Mouse (Mus musculus): ENCODE measurements around the gene Ptprm. TPM values are rescaled to one million over a fixed set of nuclear protein-coding genes. Genes with fewer than 3 reads are reported as not detected.
A peak's percentile ranks its signal among the peaks of the same experiment; 100 is the strongest.

Gene Ptprm
- polyA plus RNA-seq, 1 experiment from 2014 or later, result 17.6 TPM

GRCm38 (mm10) chr17:67359578-67359977 is 5.3 kb upstream of the Ptprm start:
- WGBS, result 91% methylated on average over 5 of the region's 5 CpGs
- no peak for ATAC-seq (ENCODE audit: insufficient number of reproducible peaks, low FRiP score, low TSS enrichment, low read depth)
- peaks cover 6% of the 10 kb centered on the region; the same call in 1 of the 2 replicates for H3K27me3 ChIP-seq

GRCm38 (mm10) chr17:67358541-67358940 is 4.3 kb upstream of the Ptprm start:
- no peaks in the 10 kb centered on the region for H3K9me3 ChIP-seq (replicated peaks)
- peaks cover 4% of the 10 kb centered on the region; the same call in 1 of the 2 replicates for H3K27me3 ChIP-seq
- H3K4me3 ChIP-seq (replicated peaks), result no peak overlapping the region
- H3K36me3 ChIP-seq, result no peaks in the 10 kb centered on the region
- no peak overlapping the region for H3K9ac ChIP-seq
- WGBS, result 76% methylated on average over 7 of the region's 7 CpGs
- H3K4me2 ChIP-seq (replicated peaks), result no peak overlapping the region
- H3K27ac ChIP-seq (replicated peaks), result no peak overlapping the region
- no peak for ATAC-seq (ENCODE audit: insufficient number of reproducible peaks, low FRiP score, low TSS enrichment, low read depth)
- peaks cover 6% of the 10 kb centered on the region; the same call in 1 of the 2 replicates for H3K4me1 ChIP-seq

More at GRCm38 (mm10) chr17:67359578-67359977, 5.3 kb upstream of the Ptprm start:
- Histone ChIP-seq H3K36me3 (no peaks in the 10 kb centered on the region), H3K27ac (replicated peaks) (no peak overlapping the region), H3K4me2 (replicated peaks) (no peak overlapping the region), H3K9me3 (replicated peaks) (no peaks in the 10 kb centered on the region), H3K4me3 (replicated peaks) (no peak overlapping the region), H3K9ac (no peak overlapping the region), H3K4me1 (peaks cover 6% of the 10 kb centered on the region; the same call in 1 of the 2 replicates)

GRCm38 (mm10) chr17:67357191-67357590 is 2.9 kb upstream of the Ptprm start:
- Histone ChIP-seq H3K36me3 (no peaks in the 10 kb centered on the region), H3K27ac (replicated peaks) (no peak overlapping the region), H3K9me3 (replicated peaks) (no peaks in the 10 kb centered on the region), H3K27me3 (peaks cover 4% of the 10 kb centered on the region; the same call in 1 of the 2 replicates), H3K4me2 (replicated peaks) (no peak overlapping the region), H3K9ac (no peak overlapping the region), H3K4me1 (peaks cover 6% of the 10 kb centered on the region; the same call in 1 of the 2 replicates), H3K4me3 (replicated peaks) (no peak overlapping the region)
- ATAC-seq (ENCODE audit: insufficient number of reproducible peaks, low FRiP score, low TSS enrichment, low read depth), result no peak
- WGBS, result 69% methylated on average over 4 of the region's 4 CpGs

- peak overlapping the region; percentile 78; the same call in 1 of the 2 replicates for H3K4me3 ChIP-seq (replicated peaks)
- H3K27me3 ChIP-seq, result peaks cover 4% of the 10 kb centered on the region; the same call in 1 of the 2 replicates
- peak overlapping the region; percentile 71 for H3K4me2 ChIP-seq (replicated peaks)
- no peaks in the 10 kb centered on the region for H3K9me3 ChIP-seq (replicated peaks)
- peaks cover 14% of the 10 kb centered on the region; the same call in 1 of the 2 replicates for H3K4me1 ChIP-seq
- H3K27ac ChIP-seq (replicated peaks), result no peak overlapping the region
- H3K9ac ChIP-seq, result no peak overlapping the region
- no peaks in the 10 kb centered on the region for H3K36me3 ChIP-seq
- 23% methylated on average over 5 of the region's 5 CpGs for WGBS
- no peak for ATAC-seq (ENCODE audit: insufficient number of reproducible peaks, low FRiP score, low TSS enrichment, low read depth)
These were observed 994 bp upstream of the Ptprm start for GRCm38 (mm10) chr17:67355251-67355650.

DNA sequence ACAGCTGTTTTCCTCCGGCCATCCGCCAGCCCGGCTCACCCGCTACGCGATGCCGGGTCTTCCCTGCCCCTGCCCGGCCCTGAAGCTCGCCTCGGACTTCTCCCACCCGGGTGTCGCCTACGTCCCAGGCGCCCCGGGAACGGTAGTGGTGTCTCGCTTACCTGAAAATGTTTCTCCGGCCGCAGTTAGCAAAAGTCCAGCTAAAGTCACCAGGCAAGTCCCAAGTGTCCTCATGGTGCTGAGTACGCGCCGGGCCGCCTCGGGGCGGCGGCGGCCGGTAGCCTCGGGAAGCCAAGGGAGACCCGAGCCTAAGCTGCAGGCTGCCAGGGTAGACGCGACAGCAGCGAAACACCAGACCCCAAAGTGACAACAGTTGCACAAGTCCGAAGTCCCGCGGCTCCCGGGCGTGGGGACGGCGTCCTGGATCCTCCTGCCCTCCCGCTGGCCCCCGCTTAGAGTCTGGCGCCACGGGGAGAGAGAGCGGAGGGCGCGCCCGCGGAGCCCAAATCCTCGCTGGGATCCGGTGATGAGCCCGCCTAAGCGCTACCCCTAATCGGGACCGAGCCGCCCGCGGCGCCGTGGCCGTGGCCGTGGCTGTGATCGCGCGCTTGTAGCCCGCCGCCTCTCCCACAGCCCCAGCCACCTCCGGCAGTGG is 334 bp downstream of the Ptprm start:
- Histone ChIP-seq H3K4me3 (replicated peaks) (peak overlapping the region; percentile 78), H3K27ac (replicated peaks) (peak overlapping the region; percentile 75), H3K9ac (peak overlapping the region; percentile 70), H3K36me3 (no peaks in the 10 kb centered on the region), H3K27me3 (peaks cover 4% of the 10 kb centered on the region; the same call in 1 of the 2 replicates), H3K9me3 (replicated peaks) (no peaks in the 10 kb centered on the region), H3K4me1 (peaks cover 14% of the 10 kb centered on the region; the same call in 1 of the 2 replicates), H3K4me2 (replicated peaks) (peak overlapping the region; percentile 71)
- WGBS, result under 1% methylated on average over 65 of the region's 68 CpGs
- ATAC-seq (ENCODE audit: insufficient number of reproducible peaks, low FRiP score, low TSS enrichment, low read depth), result peak; percentile 66

- Histone ChIP-seq H3K9ac (peak overlapping the region; percentile 70), H3K36me3 (no peaks in the 10 kb centered on the region), H3K27me3 (peaks cover 4% of the 10 kb centered on the region; the same call in 1 of the 2 replicates), H3K9me3 (replicated peaks) (no peaks in the 10 kb centered on the region), H3K4me2 (replicated peaks) (peak overlapping the region; percentile 71), H3K4me1 (peaks cover 14% of the 10 kb centered on the region; the same call in 1 of the 2 replicates), H3K27ac (replicated peaks) (peak overlapping the region; percentile 75; the same call in 1 of the 2 replicates), H3K4me3 (replicated peaks) (peak overlapping the region; percentile 78)
- ATAC-seq (ENCODE audit: insufficient number of reproducible peaks, low FRiP score, low TSS enrichment, low read depth), result peak; percentile 32
- WGBS, result 3% methylated on average over 45 of the region's 50 CpGs
These were observed 1.1 kb downstream of the Ptprm start for GRCm38 (mm10) chr17:67352956-67353795.

GRCm38 (mm10) chr17:67351423-67351822 is 2.8 kb downstream of the Ptprm start:
- Histone ChIP-seq H3K27me3 (peaks cover 2% of the 10 kb centered on the region; the same call in 1 of the 2 replicates), H3K4me1 (peaks cover 14% of the 10 kb centered on the region; the same call in 1 of the 2 replicates), H3K4me2 (replicated peaks) (peak overlapping the region; percentile 1; the same call in 1 of the 2 replicates), H3K9me3 (replicated peaks) (no peaks in the 10 kb centered on the region), H3K4me3 (replicated peaks) (0 out of 2 replicates have a peak overlapping the region, but pooled peaks have one; percentile 1), H3K36me3 (no peaks in the 10 kb centered on the region), H3K27ac (replicated peaks) (no peak overlapping the region), H3K9ac (no peak overlapping the region)
- no peak for ATAC-seq (ENCODE audit: insufficient number of reproducible peaks, low FRiP score, low TSS enrichment, low read depth)
- WGBS, result 37% methylated on average over 5 of the region's 5 CpGs

- H3K27me3 ChIP-seq, result no peaks in the 10 kb centered on the region
- H3K27ac ChIP-seq (replicated peaks), result no peak overlapping the region
- H3K4me3 ChIP-seq (replicated peaks), result no peak overlapping the region
- no peaks in the 10 kb centered on the region for H3K36me3 ChIP-seq
- H3K4me1 ChIP-seq, result peaks cover 14% of the 10 kb centered on the region; the same call in 1 of the 2 replicates
- ATAC-seq (ENCODE audit: insufficient number of reproducible peaks, low FRiP score, low TSS enrichment, low read depth), result no peak
- H3K9me3 ChIP-seq (replicated peaks), result no peaks in the 10 kb centered on the region
- 62% methylated on average over 7 of the region's 7 CpGs for WGBS
- H3K9ac ChIP-seq, result no peak overlapping the region
- H3K4me2 ChIP-seq (replicated peaks), result no peak overlapping the region
These were observed 3.7 kb downstream of the Ptprm start for GRCm38 (mm10) chr17:67350536-67350935.

DNA sequence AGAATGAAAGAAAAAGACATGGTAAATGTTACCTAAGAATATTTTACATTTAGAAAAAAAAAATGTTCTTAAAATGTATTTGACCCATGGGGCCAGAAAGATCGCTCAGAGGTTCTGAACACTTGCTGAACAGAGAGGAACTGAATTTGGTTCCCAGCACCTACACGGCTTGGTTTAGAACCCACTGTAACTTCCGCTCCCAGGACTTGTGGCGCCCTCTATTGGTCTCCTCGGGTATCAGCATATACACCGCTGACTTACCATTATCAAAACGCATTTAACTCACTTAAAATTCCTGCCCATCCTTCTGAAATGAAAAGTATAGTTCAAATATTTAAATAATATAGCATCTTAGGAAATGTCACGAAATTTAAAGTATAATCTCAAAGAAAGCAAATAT is 4.7 kb downstream of the Ptprm start:
- Histone ChIP-seq H3K36me3 (no peaks in the 10 kb centered on the region), H3K27me3 (no peaks in the 10 kb centered on the region), H3K4me1 (peaks cover 8% of the 10 kb centered on the region; the same call in 1 of the 2 replicates), H3K9ac (no peak overlapping the region), H3K4me3 (replicated peaks) (no peak overlapping the region), H3K27ac (replicated peaks) (no peak overlapping the region), H3K9me3 (replicated peaks) (no peaks in the 10 kb centered on the region), H3K4me2 (replicated peaks) (no peak overlapping the region)
- ATAC-seq (ENCODE audit: insufficient number of reproducible peaks, low FRiP score, low TSS enrichment, low read depth), result no peak
- WGBS, result 93% methylated on average over 8 of the region's 8 CpGs

- H3K27ac ChIP-seq (replicated peaks), result no peak overlapping the region
- ATAC-seq (ENCODE audit: insufficient number of reproducible peaks, low FRiP score, low TSS enrichment, low read depth), result no peak
- no peaks in the 10 kb centered on the region for H3K36me3 ChIP-seq
- WGBS, result 70% methylated on average over 10 of the region's 10 CpGs
- no peak overlapping the region for H3K4me2 ChIP-seq (replicated peaks)
- no peak overlapping the region for H3K9ac ChIP-seq
- H3K9me3 ChIP-seq (replicated peaks), result no peaks in the 10 kb centered on the region
- H3K27me3 ChIP-seq, result no peaks in the 10 kb centered on the region
- H3K4me1 ChIP-seq, result peaks cover 8% of the 10 kb centered on the region; the same call in 1 of the 2 replicates
- no peak overlapping the region for H3K4me3 ChIP-seq (replicated peaks)
These were observed 7.3 kb downstream of the Ptprm start for GRCm38 (mm10) chr17:67346921-67347320.

DNA sequence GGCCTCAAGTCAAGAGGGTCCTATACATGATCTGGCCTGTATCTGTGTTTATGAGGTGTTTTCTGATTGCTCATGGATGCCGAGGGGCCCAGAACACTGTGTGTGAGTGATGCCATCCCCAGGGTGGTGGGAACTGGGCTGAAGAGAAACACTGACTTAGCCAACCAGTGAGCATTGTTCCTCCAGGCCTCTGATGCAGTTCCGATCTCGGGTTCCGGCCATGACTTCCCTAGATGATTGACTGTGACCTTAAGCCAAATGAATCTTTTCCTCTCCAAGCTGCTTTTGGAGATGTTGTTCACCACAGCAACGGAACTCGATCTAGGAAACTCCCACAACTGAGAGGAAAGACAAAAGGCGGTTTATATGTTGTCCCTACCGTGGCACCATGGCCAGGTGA is 9.1 kb downstream of the Ptprm start:
- H3K36me3 ChIP-seq, result no peaks in the 10 kb centered on the region
- H3K27ac ChIP-seq (replicated peaks), result no peak overlapping the region
- H3K9ac ChIP-seq, result no peak overlapping the region
- no peak overlapping the region for H3K4me3 ChIP-seq (replicated peaks)
- no peak overlapping the region for H3K4me2 ChIP-seq (replicated peaks)
- no peaks in the 10 kb centered on the region for H3K9me3 ChIP-seq (replicated peaks)
- H3K4me1 ChIP-seq, result no peaks in the 10 kb centered on the region
- no peaks in the 10 kb centered on the region for H3K27me3 ChIP-seq
- 80% methylated on average over 8 of the region's 8 CpGs for WGBS
- ATAC-seq (ENCODE audit: insufficient number of reproducible peaks, low FRiP score, low TSS enrichment, low read depth), result no peak
